Mouse (Mus musculus) adrenal gland, adult 18-20 months (tissue): ENCODE data around the gene Tnfsf13b. TPM values are rescaled to one million over a fixed set of nuclear protein-coding genes. Genes with fewer than 3 reads are reported as not detected.

Source experiments
- DNase-seq, 2 experiments: peaks; one replicate each; pipeline ENCODE4 v3.0.0; 2021 to 2022; ENCODE audit warnings: low spot score in 2 of 2
- long read RNA-seq, 2 experiments: library from polyadenylated mRNA; stranded (forward); transcript quantifications; one replicate each; pipeline ENCODE4 v2.0.0; 2021
- total RNA-seq, 2 experiments: library from RNA; stranded (reverse); gene quantifications; 1 replicate in 1 of 2; 2 replicates in 1 of 2; pipeline ENCODE4 v1.2.3; 2021

Tnfsf13b gene
- total RNA-seq, result 10 to 100 TPM in 1 of 2 experiments, 1 to 10 TPM in 1; 3.4 to 10.3 TPM
- long read RNA-seq, experiment 1, full-length matches to known transcripts, result 3 of 3 reads
- long read RNA-seq, experiment 1, partial matches to known transcripts, result 0 of 3 reads
- long read RNA-seq, experiment 1, other reads (novel, unspliced or antisense), result 0 of 3 reads
- long read RNA-seq, experiment 2, full-length matches to known transcripts, result 8 of 13 reads
- long read RNA-seq, experiment 2, partial matches to known transcripts, result 3 of 13 reads
- long read RNA-seq, experiment 2, other reads (novel, unspliced or antisense), result 2 of 13 reads

DNA sequence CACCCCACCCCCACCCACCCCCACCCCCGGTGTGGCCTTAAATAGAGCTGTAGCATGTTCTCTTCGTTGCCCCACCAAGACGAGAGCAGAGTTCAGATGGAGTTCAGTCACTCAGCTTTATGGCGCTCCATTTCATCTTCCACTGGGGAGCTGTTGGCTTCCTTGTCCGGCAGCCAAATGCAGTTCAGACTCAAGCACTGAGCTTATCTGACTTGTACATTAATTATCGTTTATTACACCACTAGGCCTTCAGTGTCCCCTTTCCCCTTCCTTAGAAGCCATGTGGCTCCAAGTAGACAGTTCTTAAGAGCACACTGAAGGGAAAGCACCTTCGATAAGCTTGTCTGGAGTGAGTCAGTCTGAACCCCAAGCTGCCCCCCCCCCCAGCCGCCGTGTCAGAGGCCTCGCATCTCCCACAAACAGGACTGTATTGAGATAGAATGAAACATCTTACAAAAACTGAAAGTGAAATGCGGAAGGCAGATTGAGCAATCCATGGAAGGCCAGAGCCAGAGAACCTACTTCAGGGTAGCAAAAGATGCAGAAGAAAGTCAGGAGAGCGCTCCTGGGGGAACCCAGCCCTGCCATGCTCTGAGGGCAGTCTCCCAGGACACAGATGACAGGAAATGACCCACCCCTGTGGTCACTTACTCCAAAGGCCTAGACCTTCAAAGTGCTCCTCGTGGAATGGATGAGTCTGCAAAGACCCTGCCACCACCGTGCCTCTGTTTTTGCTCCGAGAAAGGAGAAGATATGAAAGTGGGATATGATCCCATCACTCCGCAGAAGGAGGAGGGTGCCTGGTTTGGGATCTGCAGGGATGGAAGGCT lies at the start of gene Tnfsf13b:
Tnfsf13b (plus strand) TSS at position 312 of the 830 bp plus-strand sequence.
- DNase-seq, result peak in 1 of 2 experiments; percentile 26

DNA sequence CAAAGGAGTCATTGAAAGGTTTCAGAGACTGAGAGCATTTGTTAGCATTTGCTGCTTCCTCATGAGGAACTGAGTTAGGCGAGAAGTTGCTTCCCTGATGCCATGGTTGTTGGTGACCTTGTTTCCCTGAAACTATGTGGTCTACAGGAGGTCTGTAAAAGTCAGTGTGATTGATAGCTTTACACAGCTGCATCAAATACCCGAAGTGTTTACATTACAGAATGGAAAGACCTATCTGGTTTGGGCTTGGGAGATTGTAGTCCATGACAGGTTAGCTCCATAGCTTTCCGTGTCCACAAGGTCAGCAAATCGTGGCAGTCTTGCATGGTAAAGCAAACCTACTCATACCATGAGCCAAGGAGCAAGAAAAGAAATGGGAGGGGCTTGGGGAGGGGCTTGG lies 47.9 kb upstream of the Tnfsf13b start:
- DNase-seq, result no peak

DNA sequence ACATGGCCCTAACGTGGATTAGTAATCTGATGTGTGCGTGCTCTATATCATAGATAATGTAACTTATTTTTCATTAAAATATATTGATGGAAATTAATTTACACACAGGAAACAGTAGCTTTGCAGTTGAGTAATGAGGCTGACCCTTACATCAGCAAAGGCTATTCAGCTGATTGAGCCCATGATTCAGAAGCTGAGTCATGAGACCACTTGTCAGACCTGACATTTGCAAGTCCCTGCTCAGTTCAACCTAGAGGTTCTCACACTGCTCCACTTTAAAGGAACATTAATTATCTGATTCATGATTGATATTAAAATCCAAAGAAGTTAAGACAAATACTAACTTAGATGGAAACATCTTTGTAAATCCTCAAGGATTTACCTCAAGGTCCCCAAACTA lies 46.3 kb upstream of the Tnfsf13b start:
- DNase-seq, result no peak

DNA sequence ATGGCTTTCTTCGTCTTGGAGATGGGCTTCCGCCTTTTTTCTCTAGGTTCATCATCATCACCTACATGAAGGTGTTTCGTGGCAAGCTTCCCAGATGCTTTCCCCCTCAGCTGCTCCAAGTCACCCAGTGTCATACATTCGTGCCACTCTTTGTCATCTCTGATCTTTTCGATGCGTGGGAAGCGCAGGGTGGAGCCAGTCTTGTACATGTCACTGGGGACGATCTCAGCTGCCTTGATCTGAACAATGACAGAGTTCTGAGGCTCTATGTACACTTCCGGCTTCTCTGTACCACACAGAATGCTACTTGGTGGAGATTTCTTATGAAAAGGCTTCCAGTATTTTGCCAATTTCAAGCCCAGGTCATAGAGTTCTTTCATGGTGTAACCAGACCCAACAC lies 34.4 kb upstream of the Tnfsf13b start:
- DNase-seq, result no peak

DNA sequence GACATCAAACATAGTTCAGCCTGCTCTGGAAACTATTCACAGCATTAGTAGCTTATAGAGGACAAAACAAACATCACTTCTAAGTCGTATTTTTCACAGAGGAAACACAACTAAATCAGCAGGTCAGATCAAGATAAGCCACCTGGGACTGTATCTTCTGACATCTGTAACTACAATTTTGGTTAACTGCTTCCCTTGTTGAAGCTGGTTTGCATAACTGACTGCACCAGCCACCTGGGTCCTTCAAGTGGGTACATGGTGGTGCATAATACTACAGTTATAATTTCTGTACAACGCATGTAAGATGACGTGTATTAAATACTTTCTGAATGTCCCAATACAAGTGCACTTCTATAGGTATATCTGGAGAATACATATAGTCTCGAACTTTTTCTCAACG lies 31.0 kb upstream of the Tnfsf13b start:
- DNase-seq, result no peak

DNA sequence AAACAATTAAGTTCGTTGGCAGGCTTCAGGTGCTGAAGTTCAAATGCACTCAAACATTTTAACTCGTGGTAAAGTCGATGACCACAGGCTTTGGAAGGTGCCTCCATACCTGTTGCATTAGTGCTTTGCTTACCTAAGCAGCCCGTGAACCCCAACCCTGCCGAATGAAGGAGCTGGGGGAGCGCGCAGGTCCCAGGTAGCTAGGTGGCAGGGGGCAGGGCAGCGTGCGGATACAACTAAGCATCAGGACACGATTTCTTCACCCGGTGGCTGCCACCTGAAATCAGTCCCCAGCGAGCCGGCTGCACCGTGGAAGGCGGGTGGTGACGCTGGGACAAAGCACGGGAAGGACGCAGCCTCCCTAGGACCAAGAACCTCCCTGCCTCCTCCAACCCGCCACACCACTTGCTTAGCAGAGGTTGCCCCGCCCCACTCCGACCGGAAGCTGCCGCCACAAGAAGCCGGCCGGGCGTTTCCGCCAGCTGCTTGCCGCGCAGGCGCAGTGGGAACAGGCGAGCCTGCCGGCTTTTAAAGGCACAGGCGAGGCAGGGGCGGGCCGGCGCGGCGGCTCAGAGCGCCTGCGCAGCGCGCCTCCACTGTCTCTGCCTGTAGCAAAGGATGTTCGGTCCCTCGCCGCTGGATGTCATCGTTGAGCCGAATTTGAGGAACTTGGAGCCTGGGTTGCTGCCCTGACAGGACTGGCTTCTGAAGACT lies 30.2 kb upstream of the Tnfsf13b start:
- DNase-seq, result peak; percentile 94 to 97

DNA sequence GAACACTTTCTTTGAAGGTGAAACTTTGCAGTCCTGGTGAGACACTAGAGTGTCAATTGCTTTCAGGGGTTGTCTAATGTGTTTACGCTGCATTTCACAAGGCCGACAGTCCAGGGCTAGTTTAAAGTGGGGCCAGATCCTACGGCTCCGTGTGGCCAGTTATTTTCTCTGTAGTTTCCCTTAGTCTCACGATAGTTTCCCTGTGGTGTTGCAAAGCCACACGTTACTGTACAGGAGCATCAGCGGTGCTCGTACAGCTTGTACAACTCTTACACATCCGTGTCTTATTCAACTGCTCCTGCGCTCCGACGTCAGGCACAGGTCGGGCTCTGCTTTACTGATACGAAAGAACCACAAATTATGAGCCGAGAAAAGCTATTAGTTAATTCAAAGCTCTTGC lies 29.3 kb upstream of the Tnfsf13b start:
- no peak for DNase-seq

DNA sequence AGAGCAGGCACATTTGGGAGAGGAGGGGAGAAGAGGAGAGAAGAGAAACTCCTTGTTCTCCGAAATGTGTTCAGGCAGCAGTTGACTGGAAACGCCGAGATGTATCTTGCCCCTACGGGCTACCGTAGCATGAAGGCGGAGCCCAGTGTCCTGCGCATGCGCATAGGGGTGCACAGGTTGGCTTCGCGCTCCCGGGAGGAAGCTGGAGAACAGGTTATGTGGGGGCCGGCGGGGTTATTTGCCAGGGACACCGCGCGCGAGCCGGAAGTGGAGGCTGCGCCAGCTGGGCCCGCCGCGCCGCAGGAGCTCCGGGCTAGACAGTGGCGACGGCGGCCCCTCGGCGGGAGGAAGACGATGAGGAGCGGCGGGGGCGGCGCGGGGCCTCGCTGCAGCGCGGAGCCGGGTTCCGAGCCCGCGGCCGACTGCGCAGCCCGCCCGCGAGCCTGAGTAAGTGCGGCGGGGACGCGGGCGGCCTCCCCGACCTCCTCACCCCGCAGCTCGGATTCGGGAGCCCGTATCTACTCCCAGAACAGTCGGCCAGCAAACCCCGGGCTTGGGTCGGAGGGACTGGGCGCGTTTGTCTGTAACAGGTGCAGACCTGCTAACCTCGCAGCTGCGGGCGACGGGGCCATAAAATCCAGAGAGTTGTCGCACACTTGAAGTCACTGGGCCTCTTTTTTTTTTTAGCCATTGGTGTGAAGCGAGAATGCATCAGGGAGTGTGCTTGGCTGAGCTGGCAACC lies 28.5 kb upstream of the Tnfsf13b start, which contains the start of the genes Lig4 and Abhd13:
Lig4 (minus strand) TSS at position 114 of the 742 bp plus-strand sequence.
Abhd13 (plus strand) TSS at position 135 of the 742 bp plus-strand sequence.
- DNase-seq, result peak; percentile 100

DNA sequence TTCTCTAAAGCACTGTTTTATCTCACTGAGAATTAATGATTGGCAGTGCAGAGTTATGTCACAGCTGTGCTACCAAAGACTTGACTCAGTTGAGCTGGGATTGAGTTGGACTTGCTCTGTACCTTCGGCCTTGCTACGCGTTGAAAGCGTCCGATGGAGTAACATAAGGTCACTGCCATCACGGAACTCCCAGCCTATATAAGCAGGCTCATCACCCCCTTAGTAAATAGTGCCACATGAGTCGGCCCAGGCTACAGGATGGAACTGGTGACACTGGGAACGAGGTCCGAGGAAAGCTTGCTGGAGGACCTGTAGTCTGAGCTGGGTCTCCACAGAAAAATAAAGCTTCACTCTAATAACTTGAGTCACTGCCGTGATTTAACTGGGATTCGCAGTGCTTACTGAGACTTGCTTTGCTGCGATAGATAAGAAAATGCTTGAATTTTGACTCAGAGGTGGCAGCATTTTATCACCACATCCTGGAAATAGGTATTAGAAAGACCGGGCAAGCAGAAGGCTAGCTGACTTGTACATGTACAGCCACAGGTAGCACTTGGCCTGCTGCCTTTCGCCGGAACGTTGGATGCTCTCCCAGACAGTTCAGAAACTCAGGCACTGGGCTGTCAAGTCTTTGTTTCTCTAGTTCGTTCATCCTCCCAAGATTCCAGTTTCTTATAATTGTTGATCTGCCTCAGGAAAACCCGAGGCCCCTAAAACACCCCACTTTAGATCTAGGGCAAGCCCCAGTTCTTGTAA lies 27.6 kb upstream of the Tnfsf13b start:
- no peak for DNase-seq

DNA sequence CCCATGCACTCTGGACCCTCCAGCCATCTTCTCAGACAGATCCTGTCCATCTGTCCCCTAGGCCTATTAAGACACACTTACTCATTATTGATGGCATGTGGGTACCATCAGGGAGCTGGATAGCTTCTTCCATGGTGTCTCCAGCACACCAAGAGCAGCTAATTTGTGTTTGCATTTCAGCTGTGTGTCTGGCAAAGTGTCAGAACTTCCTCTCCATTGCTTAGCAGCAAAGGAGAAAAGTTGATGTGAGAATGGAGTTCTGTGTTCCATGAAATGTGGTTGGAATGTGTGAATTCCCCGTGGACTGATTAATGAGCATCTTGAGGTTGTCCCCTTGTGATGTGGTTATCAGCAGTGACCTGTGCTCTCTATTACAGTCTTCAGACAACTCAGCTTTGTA lies 26.5 kb upstream of the Tnfsf13b start:
- DNase-seq, result no peak

DNA sequence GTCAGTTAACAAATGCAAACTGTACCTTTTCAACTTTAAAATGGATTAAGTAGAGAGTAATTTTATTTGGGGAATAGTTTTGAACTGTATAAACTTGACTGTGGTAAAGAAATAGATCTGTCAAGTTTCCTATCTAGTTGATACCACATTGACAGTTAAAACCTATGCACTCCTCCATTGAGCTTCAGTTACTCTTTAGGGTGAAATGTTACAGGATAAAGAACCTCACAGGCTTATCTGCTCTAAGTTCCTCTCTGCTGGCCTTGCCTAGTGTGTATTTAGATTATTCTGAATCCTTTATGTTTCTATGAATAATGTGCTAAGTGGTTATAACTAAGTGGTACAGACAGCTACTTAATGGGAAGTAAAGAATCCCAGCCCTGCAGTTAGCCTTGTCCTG lies 26.1 kb upstream of the Tnfsf13b start:
- no peak for DNase-seq

DNA sequence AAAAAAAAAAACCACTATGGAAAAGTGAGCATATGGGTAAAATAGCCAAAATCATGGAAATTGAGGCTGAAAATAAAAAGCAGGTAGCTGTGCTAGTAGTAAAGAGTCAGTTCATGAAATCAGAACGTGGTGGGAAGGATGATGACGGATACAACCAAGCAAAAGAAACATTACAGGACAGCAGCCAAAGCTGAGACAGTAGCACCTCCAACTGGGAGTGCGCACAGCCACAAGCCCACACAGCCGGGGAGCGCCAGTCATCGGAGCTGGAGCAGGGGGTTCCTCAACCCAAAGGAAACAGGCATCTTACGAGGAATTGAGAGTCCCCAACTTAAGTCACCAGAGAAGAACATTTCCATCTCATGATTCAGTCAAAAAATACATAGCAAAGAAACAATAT lies 2.2 kb upstream of the Tnfsf13b start:
- DNase-seq, result no peak

DNA sequence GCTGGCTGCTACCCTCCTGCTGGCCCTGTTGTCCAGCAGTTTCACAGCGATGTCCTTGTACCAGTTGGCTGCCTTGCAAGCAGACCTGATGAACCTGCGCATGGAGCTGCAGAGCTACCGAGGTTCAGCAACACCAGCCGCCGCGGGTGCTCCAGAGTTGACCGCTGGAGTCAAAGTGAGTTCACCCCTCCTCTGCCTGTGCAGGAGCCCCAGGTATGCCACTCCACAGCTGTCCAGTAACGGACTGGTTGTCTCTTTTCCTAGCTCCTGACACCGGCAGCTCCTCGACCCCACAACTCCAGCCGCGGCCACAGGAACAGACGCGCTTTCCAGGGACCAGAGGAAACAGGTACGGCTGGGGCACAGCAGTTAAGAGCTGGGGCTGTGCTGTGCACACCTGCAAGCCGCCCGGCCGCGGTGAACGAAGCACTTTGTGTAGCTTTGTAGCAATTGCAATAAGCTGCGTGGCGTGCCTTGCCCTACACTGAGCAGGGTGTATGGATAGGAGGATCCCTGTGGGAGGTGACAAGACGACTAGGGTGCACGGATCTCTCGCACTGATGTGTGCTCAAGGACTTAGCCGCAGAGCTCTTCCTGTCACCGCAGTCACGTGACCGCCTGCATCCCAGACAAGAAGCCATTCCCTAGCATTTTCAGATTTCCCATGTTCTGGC lies 856 bp downstream of the Tnfsf13b start:
- peak; percentile 23 to 35 for DNase-seq

DNA sequence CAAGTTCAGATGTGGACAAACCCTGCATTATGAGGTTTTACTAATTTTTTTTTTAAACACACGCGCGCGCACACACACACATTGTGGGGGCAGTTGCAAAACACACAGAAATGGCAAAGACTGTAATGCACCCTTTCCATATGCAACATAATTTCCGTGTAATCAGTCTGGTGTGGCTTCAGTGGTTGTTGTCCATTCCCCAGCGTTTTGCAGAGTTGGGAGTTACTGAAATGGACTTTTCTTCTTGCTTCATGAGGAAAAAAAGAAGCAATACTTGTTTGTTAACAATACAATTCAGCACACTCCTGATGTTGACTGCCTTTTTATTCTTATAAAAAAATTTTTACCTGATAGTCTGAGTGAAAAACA lies 1.4 kb downstream of the Tnfsf13b start:
- no peak for DNase-seq

DNA sequence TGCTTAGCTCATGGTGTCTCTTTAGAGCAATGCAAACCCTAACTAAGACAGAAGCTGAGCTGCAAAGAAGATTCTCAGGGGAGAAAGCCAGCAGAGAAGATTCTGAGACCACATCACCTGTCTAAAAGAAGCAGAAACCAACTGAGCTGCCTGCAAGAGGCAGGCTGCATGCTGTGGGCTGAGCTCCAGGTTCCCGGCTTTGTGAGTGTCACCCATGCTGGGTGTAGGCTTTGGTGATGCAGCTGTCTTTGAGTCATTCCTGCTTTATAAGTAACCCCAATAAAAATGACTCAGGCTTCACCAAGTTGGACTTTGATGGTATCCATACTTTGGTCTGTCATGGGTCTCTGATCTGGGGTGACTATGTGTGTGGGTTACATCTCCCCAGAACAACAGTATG lies 10.0 kb downstream of the Tnfsf13b start:
- no peak for DNase-seq

DNA sequence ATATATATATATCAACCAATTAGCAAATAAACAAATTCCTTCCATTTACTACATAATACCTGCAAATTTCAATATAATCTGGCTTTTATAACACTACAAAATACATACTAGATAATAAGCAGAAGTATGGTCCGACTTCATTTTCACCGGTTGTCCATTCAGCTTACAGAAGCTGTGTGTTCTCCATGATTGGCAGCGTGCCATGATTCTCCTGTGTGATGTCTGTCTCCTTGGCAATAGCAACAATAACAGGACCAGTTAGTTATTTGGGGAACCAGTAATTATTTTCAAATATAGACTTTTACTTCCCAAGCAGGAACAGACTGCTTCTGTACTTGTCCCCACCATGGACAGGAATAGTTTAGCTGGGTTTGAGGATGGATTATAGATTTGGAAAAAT lies 11.0 kb downstream of the Tnfsf13b start:
- no peak for DNase-seq

DNA sequence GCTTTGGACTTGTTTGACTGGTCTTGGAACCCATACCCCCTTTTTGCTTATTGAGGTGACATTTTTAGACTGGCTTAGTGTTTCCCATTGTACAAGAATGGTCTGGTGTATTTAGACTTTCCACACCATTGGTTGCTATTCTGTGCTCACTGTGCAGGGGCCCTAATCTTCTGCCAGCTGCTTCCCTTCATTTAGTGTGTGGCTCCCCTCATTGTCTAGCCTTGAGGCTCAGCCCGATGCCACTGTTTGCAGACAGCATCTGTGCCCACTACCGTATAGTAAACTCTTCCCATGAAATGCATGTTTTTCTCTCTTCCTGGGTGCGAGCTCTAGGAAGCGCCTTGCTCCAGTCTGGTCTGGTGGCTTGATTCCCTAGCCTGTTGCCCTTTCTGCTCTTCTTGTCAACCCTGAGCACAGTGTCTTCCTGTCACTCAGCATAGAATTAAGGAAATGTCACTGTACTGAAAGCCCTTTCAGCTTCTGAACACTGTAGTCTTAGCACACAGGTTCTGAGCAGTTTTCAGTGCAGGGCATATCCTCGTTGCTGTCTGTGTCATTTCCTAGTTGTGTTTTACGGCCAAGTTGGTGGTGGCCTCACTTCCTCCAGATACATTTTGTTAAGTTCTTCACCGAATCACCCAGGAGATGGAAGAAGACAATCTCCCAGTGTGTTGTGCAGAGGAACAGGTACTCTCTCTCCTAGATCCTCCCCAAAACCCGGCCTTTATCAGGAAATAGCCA lies 24.2 kb downstream of the Tnfsf13b start:
- no peak for DNase-seq

DNA sequence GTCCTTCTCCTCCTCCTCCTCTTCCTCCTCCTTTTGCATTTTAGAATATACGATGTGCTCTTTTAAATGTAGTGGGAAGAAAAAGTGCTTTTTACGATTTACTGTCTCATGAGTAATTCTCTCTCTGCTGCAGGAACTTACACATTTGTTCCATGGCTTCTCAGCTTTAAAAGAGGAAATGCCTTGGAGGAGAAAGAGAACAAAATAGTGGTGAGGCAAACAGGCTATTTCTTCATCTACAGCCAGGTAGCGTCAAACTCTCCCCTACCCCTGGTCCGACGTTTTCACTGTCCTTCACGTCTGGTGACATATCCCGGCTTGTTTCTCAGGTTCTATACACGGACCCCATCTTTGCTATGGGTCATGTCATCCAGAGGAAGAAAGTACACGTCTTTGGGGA lies 24.9 kb downstream of the Tnfsf13b start:
- no peak for DNase-seq

DNA sequence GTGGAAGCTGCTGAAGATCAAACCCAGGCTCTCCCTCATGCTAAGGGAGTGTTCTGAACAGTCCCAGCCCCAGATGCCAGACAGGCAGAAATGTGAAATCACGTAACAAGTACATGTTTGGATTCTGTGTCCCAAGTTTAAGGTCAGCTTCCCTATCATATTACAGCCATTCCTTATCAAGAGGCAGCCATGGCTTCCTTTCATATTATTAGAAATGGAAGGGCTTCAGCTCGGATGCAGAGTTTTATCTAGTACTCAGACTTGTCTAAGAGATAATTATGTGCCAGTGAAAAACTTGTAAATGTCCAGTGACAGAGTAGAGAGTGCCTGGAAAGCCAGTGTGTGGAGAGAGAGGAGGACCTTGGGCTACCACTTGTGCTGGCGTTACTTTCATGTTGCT lies 34.6 kb downstream of the Tnfsf13b start:
- DNase-seq, result no peak
